Mouse (Mus musculus) limb, embryonic 14.5 days (tissue): ENCODE results near the gene Mef2a. TPM values are rescaled to one million over a fixed set of nuclear protein-coding genes. Genes with fewer than 3 reads are reported as not detected.

Experiments
- ATAC-seq: fragments of 200-750 bp; cut with Nextera tagmentation; 2 replicates; pipeline ENCODE4 v1.8.0; 2017; ENCODE audit warnings: low read depth, moderate number of reproducible peaks, moderate TSS enrichment; ENCODE audit not compliant: low FRiP score
- DNase-seq: peaks from one replicate; pipeline ENCODE4 v3.0.0-alpha.2; 2015; ENCODE audit warnings: low spot score
- H3K27ac ChIP-seq: fragments of 300-500 bp; sonication (generic); replicated peaks from 2 replicates; pipeline ENCODE4 v1.5.1; 2014; ENCODE audit warnings: low read depth, mild to moderate bottlenecking, low read length, moderate library complexity, mixed read lengths
- H3K27me3 ChIP-seq: fragments of 300-500 bp; sonication (generic); 2 replicates; pipeline ENCODE4 v1.6.1; 2014; ENCODE audit warnings: low read length, mixed read lengths; ENCODE audit not compliant: control insufficient read depth, insufficient read depth
- H3K36me3 ChIP-seq: fragments of 300-500 bp; sonication (generic); 2 replicates; pipeline ENCODE4 v1.6.1; 2014; ENCODE audit warnings: mild to moderate bottlenecking, low read length, moderate library complexity, mixed read lengths; ENCODE audit not compliant: control insufficient read depth, insufficient read depth
- H3K4me1 ChIP-seq: fragments of 300-500 bp; sonication (generic); 2 replicates; pipeline ENCODE4 v1.6.1; 2014; ENCODE audit warnings: antibody characterized with exemption, low read length, mixed read lengths; ENCODE audit not compliant: control insufficient read depth, insufficient read depth
- H3K4me2 ChIP-seq: fragments of 300-500 bp; sonication (generic); replicated peaks from 2 replicates; pipeline ENCODE4 v1.6.1; 2014; ENCODE audit warnings: low read depth, mild to moderate bottlenecking, low read length, moderate library complexity; ENCODE audit not compliant: severe bottlenecking
- H3K4me3 ChIP-seq: fragments of 300-500 bp; sonication (generic); replicated peaks from 2 replicates; pipeline ENCODE4 v1.5.1; 2014; ENCODE audit warnings: low read length
- H3K9ac ChIP-seq: fragments of 300-500 bp; sonication (generic); 2 replicates; pipeline ENCODE4 v1.6.1; 2014; ENCODE audit warnings: mild to moderate bottlenecking, low read depth, low read length, moderate library complexity; ENCODE audit not compliant: severe bottlenecking
- H3K9me3 ChIP-seq: fragments of 300-500 bp; sonication (generic); 2 replicates; pipeline ENCODE4 v1.6.1; 2016; ENCODE audit warnings: low read length; ENCODE audit not compliant: control insufficient read depth
- POLR2A ChIP-seq: fragments of 200-500 bp; IDR thresholded peaks from 2 replicates; pipeline ENCODE4 v1.8.0; 2012; ENCODE audit warnings: inconsistent platforms, mild to moderate bottlenecking, moderate library complexity, borderline replicate concordance; ENCODE audit not compliant: insufficient read depth, insufficient read length; ENCODE audit errors: extremely low read depth
- WGBS: fragments of 180-500 bp; shearing (Covaris S2); extraction: QIAGEN DNeasy Blood & Tissue Kit; methylation state at CpG from one replicate; pipeline ENCODE4 v1.1.7; 2014; 5-methylcytosine and 5-hydroxymethylcytosine counted together
- polyA plus RNA-seq, 2 experiments: library from polyadenylated mRNA; depleted of rRNA in 1 of 2; stranded (reverse) in 1 of 2; unstranded in 1 of 2; fragments of >200 nt; fragmentation: Nextera tagmentation in 1 of 2; extraction: Ambion mirVana in 1 of 2; gene quantifications; 2 replicates each; pipeline versions ENCODE4 v1.2.1 to v1.2.3; 2012 to 2014

The Mef2a gene
- polyA plus RNA-seq, 2 experiments, result 41.5 to 52.0 TPM

DNA sequence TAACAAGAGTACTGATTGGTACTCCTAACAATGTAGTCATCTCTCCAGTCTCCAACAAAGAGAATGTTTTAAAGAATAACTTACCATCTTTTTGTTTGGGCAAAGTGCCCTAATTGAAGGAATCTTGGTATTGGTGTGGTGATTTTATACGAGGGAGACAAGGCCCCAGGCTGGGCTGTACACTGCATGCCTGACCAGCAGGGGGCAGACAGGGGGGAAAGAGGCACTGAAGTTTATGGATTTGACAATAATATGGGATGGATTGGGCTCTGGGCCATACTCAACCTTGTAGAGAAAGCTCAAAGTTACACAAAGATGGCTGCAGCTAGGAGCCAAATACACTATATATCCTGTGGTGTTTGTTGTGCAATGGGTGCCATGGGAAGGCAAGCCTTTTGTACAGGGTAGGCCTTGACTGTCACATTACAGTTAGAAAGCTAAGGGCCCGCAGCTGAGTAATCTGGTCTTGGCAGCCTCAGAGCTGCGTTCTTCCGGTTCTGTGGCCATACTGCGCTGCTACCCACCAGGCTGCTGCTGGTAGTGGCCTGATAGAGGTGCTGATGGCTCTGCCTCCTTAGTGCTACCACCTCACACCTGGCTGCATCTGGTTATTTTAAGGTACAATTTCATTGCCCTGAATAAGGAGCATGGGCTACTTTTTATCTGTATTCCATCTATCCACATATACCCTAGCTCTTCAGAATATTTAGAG is 143.6 kb downstream of the Mef2a start:
- peak; percentile 27; the same call in 1 of the 2 replicates for ATAC-seq
- Histone ChIP-seq H3K9ac (no peak overlapping the region), H3K4me2 (no peak overlapping the region), H3K27ac (no peak overlapping the region), H3K27me3 (no peaks in the 10 kb centered on the region), H3K4me3 (no peak overlapping the region), H3K9me3 (no peaks in the 10 kb centered on the region), H3K36me3 (peaks cover 39% of the 10 kb centered on the region), H3K4me1 (no peaks in the 10 kb centered on the region)
- TF ChIP-seq POLR2A, result no peak
- 77% methylated on average over 5 of the region's 5 CpGs for WGBS
- no peak for DNase-seq

DNA sequence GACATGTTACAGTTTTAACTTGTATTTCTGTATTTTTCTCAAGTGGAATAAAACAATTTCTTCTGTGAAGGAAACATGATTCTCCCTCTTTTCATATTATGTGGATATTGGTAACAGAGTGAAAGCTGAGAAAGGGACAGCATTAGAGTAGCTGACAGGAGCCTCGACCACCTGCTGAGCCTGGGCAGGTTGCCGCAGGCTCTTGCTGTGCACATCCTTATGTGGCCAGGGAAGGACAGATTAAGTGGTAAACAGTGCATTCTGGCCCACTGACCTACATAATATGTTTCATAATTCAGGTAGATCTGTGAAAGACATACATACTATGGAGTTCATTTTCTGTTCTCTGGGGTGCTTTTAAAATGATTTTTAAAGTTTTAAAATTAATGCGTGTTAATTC is 144.3 kb downstream of the Mef2a start:
- Histone ChIP-seq H3K4me3 (no peak overlapping the region), H3K4me2 (no peak overlapping the region), H3K27ac (no peak overlapping the region), H3K9me3 (no peaks in the 10 kb centered on the region), H3K27me3 (no peaks in the 10 kb centered on the region), H3K36me3 (peaks cover 39% of the 10 kb centered on the region), H3K9ac (no peak overlapping the region), H3K4me1 (peaks cover 2% of the 10 kb centered on the region; the same call in 1 of the 2 replicates)
- 65% methylated on average over 3 of the region's 3 CpGs for WGBS
- DNase-seq, result no peak
- no peak for TF ChIP-seq POLR2A
- ATAC-seq, result no peak; the same call in 1 of the 2 replicates

DNA sequence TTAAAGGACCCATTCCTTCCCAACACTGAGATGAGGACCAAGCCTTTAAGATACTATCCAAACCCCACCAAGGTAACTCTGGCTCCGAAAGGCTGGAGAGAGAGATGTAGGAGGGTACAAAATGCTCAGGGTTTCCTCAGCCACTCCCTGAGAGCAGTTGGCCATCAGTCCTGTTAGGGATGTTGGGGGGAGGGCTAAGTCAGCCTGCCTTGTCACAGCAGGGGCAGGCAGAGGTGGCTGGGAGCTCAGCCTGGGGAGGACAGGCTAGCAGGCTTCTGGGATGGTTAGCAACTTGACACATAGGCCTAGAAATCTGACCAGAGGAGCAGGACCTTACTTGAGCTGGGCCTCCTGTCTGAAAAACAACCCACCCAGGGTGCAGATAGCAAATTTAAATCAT is 145.1 kb downstream of the Mef2a start:
- no peak for DNase-seq
- Histone ChIP-seq H3K9ac (no peak overlapping the region), H3K36me3 (peaks cover 34% of the 10 kb centered on the region), H3K9me3 (no peaks in the 10 kb centered on the region), H3K27me3 (no peaks in the 10 kb centered on the region), H3K4me2 (no peak overlapping the region), H3K4me1 (peaks cover 8% of the 10 kb centered on the region), H3K27ac (no peak overlapping the region), H3K4me3 (no peak overlapping the region)
- no peak for ATAC-seq
- 63% methylated on average over 1 of the region's 1 CpGs for WGBS
- no peak for TF ChIP-seq POLR2A

DNA sequence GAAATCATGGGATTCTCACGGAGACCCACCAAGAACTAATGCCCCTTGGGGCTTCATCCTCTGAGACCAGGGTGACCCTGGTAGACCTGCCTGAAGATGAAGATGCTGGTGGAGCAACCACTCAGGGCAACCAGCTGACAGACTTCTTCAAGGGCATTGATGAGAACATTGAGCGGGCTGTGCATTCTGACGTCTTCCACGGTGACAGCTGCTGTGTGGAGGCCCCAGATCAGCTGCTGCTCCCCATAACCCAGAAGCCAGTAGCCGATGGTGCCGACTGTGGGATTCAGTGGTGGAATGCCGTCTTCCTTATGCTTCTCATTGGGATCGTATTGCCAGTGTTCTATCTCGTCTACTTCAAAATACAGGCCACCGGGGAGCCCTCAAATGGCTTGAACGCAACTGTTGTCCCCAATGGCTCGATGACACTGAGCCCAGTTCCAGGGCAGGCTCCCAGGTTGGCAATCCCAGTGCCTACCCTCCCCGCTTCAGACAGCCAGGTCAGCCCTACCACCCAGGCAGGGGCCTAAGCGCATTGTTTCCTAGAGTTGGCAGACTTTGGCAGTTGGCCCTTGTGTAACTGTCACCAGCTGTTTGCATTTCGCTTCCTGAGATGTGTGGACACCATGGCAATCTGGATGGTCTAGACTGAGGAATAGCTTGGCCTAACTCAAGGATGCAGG is 146.6 kb downstream of the Mef2a start:
- WGBS, result 89% methylated on average over 15 of the region's 15 CpGs
- no peak for ATAC-seq
- no peak for DNase-seq
- Histone ChIP-seq H3K4me3 (no peak overlapping the region), H3K9me3 (no peaks in the 10 kb centered on the region), H3K4me1 (peaks cover 12% of the 10 kb centered on the region), H3K27me3 (no peaks in the 10 kb centered on the region), H3K27ac (no peak overlapping the region), H3K4me2 (no peak overlapping the region), H3K9ac (no peak overlapping the region), H3K36me3 (peaks cover 22% of the 10 kb centered on the region)
- TF ChIP-seq POLR2A, result no peak

DNA sequence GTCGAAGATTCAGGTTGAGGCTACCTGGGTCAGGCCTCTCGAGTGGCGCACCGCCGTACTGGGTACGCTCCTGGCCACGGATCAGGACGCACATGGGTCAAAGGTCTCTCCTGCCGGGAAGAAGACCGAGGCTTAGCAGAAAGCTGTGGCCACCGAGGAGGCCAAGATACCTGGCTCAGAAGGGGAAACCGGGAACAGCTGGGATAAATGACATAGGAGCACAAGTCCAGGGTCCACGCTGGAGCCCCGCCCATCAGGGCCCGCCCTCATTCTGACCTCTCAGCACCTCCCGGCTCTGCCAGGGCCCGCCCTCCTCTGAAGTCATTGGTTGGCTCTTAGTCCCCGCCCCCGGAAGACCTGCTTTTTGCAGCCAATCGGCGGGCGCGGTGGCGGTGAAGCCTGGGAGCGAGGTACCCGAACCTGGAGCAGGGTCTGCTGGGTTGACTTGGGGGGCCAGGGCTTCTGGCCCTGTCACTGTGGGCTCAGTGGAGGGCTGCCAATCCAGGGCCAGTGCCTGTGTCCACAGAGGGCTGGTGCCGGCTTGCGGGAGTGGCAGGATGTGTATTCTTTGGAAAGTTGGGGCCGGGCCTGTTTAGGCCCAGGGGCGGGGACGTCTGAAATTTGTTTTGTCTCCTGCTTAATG is 150.3 kb downstream of the Mef2a start, which contains the start of gene Lysmd4:
TSS of gene Lysmd4 (plus strand) at position 325 of the 643 bp plus-strand sequence.
- H3K27me3 ChIP-seq, result no peaks in the 10 kb centered on the region
- H3K4me2 ChIP-seq, result peak within 1 kb of the TSS; percentile 92
- peaks cover 15% of the 10 kb centered on the region for H3K36me3 ChIP-seq
- peak within 1 kb of the TSS; percentile 79 for H3K4me3 ChIP-seq
- DNase-seq (peak; percentile 97), ATAC-seq (peak; percentile 98)
- TF ChIP-seq POLR2A, result peak; percentile 55; the same call in 1 of the 2 replicates
- WGBS, result 7% methylated on average over 30 of the region's 31 CpGs
- H3K4me1 ChIP-seq, result peaks cover 12% of the 10 kb centered on the region
- H3K27ac ChIP-seq, result peak within 1 kb of the TSS; percentile 43; the same call in 1 of the 2 replicates
- peak within 1 kb of the TSS; percentile 80 for H3K9ac ChIP-seq
- H3K9me3 ChIP-seq, result no peaks in the 10 kb centered on the region
